Mouse (Mus musculus): Measurements from ENCODE around the gene Pde7b. TPM values are rescaled to one million over a fixed set of nuclear protein-coding genes. Genes with fewer than 3 reads are reported as not detected.

Pde7b gene
- total RNA-seq, 2 experiments from 2014 or later, result 1.9 to 2.2 TPM

GRCm38 (mm10) chr10:20657316-20658081 is 67.4 kb downstream of the Pde7b start:
- ATAC-seq (replicated peaks; ENCODE audit: poor library complexity), result no peak

GRCm38 (mm10) chr10:20654590-20654989 is 70.3 kb downstream of the Pde7b start:
- no peak for ATAC-seq (replicated peaks; ENCODE audit: poor library complexity)

- no peak for ATAC-seq (replicated peaks; ENCODE audit: poor library complexity)
Measured at GRCm38 (mm10) chr10:20654187-20654586, 70.7 kb downstream of the Pde7b start.

- peak; percentile 64 for ATAC-seq (replicated peaks; ENCODE audit: poor library complexity)
Measured at GRCm38 (mm10) chr10:20653299-20653698, 71.6 kb downstream of the Pde7b start.

- ATAC-seq (replicated peaks; ENCODE audit: poor library complexity), result no peak
Measured at GRCm38 (mm10) chr10:20636381-20636780, 88.5 kb downstream of the Pde7b start.

- no peak for ATAC-seq (replicated peaks; ENCODE audit: poor library complexity)
Measured at GRCm38 (mm10) chr10:20633085-20633415, 91.8 kb downstream of the Pde7b start.

GRCm38 (mm10) chr10:20632256-20633084 is 92.4 kb downstream of the Pde7b start:
- ATAC-seq (replicated peaks; ENCODE audit: poor library complexity), result no peak

GRCm38 (mm10) chr10:20630122-20630521 is 94.8 kb downstream of the Pde7b start:
- no peak for ATAC-seq (replicated peaks; ENCODE audit: poor library complexity)

GRCm38 (mm10) chr10:20625702-20626375 is 99.0 kb downstream of the Pde7b start:
- peak; percentile 98 for ATAC-seq (replicated peaks; ENCODE audit: poor library complexity)

GRCm38 (mm10) chr10:20621661-20622454 is 103.0 kb downstream of the Pde7b start:
- no peak for ATAC-seq (replicated peaks; ENCODE audit: poor library complexity)

- ATAC-seq (replicated peaks; ENCODE audit: poor library complexity), result no peak
Measured at GRCm38 (mm10) chr10:20606007-20606406, 118.9 kb downstream of the Pde7b start.

GRCm38 (mm10) chr10:20595107-20595810 is 129.6 kb downstream of the Pde7b start:
- ATAC-seq (replicated peaks; ENCODE audit: poor library complexity), result peak; percentile 79

- no peak for ATAC-seq (replicated peaks; ENCODE audit: poor library complexity)
Measured at GRCm38 (mm10) chr10:20594015-20594414, 130.9 kb downstream of the Pde7b start.

- ATAC-seq (replicated peaks; ENCODE audit: poor library complexity), result peak; percentile 89
Measured at GRCm38 (mm10) chr10:20590100-20590499, 134.8 kb downstream of the Pde7b start.

- ATAC-seq (replicated peaks; ENCODE audit: poor library complexity), result no peak
Measured at GRCm38 (mm10) chr10:20585959-20586358, 138.9 kb downstream of the Pde7b start.

GRCm38 (mm10) chr10:20575002-20575401 is 149.9 kb downstream of the Pde7b start:
- ATAC-seq (replicated peaks; ENCODE audit: poor library complexity), result peak; percentile 55

GRCm38 (mm10) chr10:20574414-20574813 is 150.5 kb downstream of the Pde7b start:
- ATAC-seq (replicated peaks; ENCODE audit: poor library complexity), result peak; percentile 50; the same call in 1 of the 2 replicates

GRCm38 (mm10) chr10:20571521-20571920 is 153.4 kb downstream of the Pde7b start:
- ATAC-seq (replicated peaks; ENCODE audit: poor library complexity), result no peak

GRCm38 (mm10) chr10:20568630-20569029 is 156.2 kb downstream of the Pde7b start:
- no peak for ATAC-seq (replicated peaks; ENCODE audit: poor library complexity)

GRCm38 (mm10) chr10:20567684-20568236 is 157.1 kb downstream of the Pde7b start:
- ATAC-seq (replicated peaks; ENCODE audit: poor library complexity), result no peak

Measured in megakaryocyte progenitor cell, adult 5-6 weeks (primary cell).